14 mouse cellular contexts compared by ENCODE assay signal in the genomic region with DNA sequence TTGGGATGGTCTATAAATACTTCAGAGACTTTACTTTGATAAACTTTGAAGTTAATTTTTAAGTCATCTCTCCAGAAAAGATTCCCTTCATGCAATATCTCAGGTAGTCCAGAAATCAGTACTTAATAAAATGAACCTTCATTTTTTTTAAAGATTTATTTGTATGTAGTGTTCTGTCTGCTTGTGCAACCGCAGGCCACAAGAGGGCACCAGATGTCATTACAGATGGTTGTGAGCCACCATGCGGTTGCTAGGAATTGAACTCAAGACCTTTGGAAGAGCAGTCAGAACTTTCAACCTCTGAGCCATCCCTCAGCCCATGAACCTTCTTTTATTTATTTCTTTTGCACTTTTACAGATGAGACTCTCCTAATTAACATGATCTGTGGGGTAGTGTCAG. TPM values are rescaled to one million over a fixed set of nuclear protein-coding genes. Genes with fewer than 3 reads are reported as not detected.
DNase-seq lines count a peak whose midpoint lies in the region; ATAC-seq and TF ChIP-seq lines count a peak whose summit lies in the region.
"Had no signal": no experiment of that assay in that cellular context is flagged by ENCODE, and none has a peak within 500 bp of the region (broad histone marks: within the 10 kb centered on the region; RNA-seq: fewer than 3 reads in every experiment).

No protein-coding gene starts in this region.

- no peak overlapping the region for H3K4me2 ChIP-seq in liver, embryonic 14.5 days (ENCODE audit: low read depth)
- H3K4me2 ChIP-seq: heart, embryonic 12.5 days; hindbrain, embryonic 13.5 days; neural tube, embryonic 12.5 days had no signal

- no peaks in the 10 kb centered on the region for H3K9me3 ChIP-seq in ES-Bruce4 (replicated peaks; ENCODE audit: control insufficient read depth, insufficient read depth, low read length, poor library complexity, severe bottlenecking)
- no peaks in the 10 kb centered on the region for H3K9me3 ChIP-seq in liver, embryonic 14.5 days (ENCODE audit: control insufficient read depth, low read length)
- H3K9me3 ChIP-seq: heart, embryonic 12.5 days; hindbrain, embryonic 13.5 days; limb, embryonic 10.5 days; neural tube, embryonic 12.5 days had no signal

- no peak overlapping the region for H3K9ac ChIP-seq in ES-Bruce4 (ENCODE audit: low read depth, poor library complexity, severe bottlenecking)
- H3K9ac ChIP-seq in liver, embryonic 14.5 days (replicated peaks) = no peak overlapping the region
- H3K9ac ChIP-seq: heart, embryonic 12.5 days; hindbrain, embryonic 13.5 days; neural tube, embryonic 12.5 days had no signal

- TF ChIP-seq EP300 in ES-Bruce4 (IDR thresholded peaks at IDR 0.05; ENCODE audit: insufficient read depth, low read depth, low read length) = no peak
- no peak for TF ChIP-seq EP300 in liver, embryonic 14.5 days (IDR thresholded peaks at IDR 0.05; ENCODE audit: low read depth)

- no peaks in the 10 kb centered on the region for H3K4me1 ChIP-seq in lung, adult 2 months (ENCODE audit: control insufficient read depth, insufficient read depth, low read length)
- H3K4me1 ChIP-seq in ES-Bruce4 (ENCODE audit: control insufficient read depth, insufficient read depth, low read length) = no peaks in the 10 kb centered on the region
- H3K4me1 ChIP-seq in liver, embryonic 14.5 days (replicated peaks; ENCODE audit: control insufficient read depth in 2 of 2, insufficient read depth in 2 of 2, low read length in 1 of 2) = no peaks in the 10 kb centered on the region
- H3K4me1 ChIP-seq: heart, embryonic 12.5 days; hindbrain, embryonic 13.5 days; limb, embryonic 10.5 days; neural tube, embryonic 12.5 days had no signal

- H3K36me3 ChIP-seq in ES-Bruce4 (ENCODE audit: control insufficient read depth, insufficient read depth, low read length, poor library complexity, severe bottlenecking) = no peaks in the 10 kb centered on the region
- no peaks in the 10 kb centered on the region for H3K36me3 ChIP-seq in liver, embryonic 14.5 days (replicated peaks; ENCODE audit: control insufficient read depth, insufficient read depth, low read depth)
- H3K36me3 ChIP-seq: heart, embryonic 12.5 days; neural tube, embryonic 12.5 days had no signal

- no peak for TF ChIP-seq POLR2A in lung, adult 2 months (IDR thresholded peaks at IDR 0.05; ENCODE audit: borderline replicate concordance, extremely low read depth, low read depth, low read length)
- no peak for TF ChIP-seq POLR2A in ES-Bruce4 (IDR thresholded peaks at IDR 0.05; ENCODE audit: insufficient read depth, low read length)

- peak; percentile 4 for DNase-seq in adrenal gland, postnatal 14 days
- no peak for DNase-seq in adrenal gland, adult 8-10 months
- DNase-seq in lung, adult 2 months = no peak
- DNase-seq in lung, adult 18-20 months = no peak
- DNase-seq in liver, embryonic 14.5 days (ENCODE audit: low read depth in 3 of 3, low spot score in 3 of 3) = no peak
- DNase-seq in right cerebral cortex, postnatal 14 days = no peak
- DNase-seq: kidney, postnatal 4 days; right cerebral cortex, adult 18-20 months had no signal

- H3K4me3 ChIP-seq in lung, adult 2 months (replicated peaks; ENCODE audit: extremely low read depth, low read depth, low read length) = no peak overlapping the region
- H3K4me3 ChIP-seq in ES-Bruce4 (ENCODE audit: low read depth, low read length) = no peak overlapping the region
- no peak overlapping the region for H3K4me3 ChIP-seq in liver, embryonic 14.5 days (ENCODE audit: insufficient read depth in 1 of 2, low read depth in 2 of 2, low read length in 2 of 2)
- H3K4me3 ChIP-seq: heart, embryonic 12.5 days; hindbrain, embryonic 13.5 days; limb, embryonic 10.5 days; neural tube, embryonic 12.5 days had no signal

- 0 out of 2 replicates have a peak, but pooled peaks have one; percentile 20 for TF ChIP-seq CTCF in lung, adult 2 months (IDR thresholded peaks at IDR 0.05; ENCODE audit: insufficient read depth, low read length)
- TF ChIP-seq CTCF in ES-Bruce4 (IDR thresholded peaks at IDR 0.05; ENCODE audit: low read depth, low read length) = peak; percentile 37
- peak; percentile 44 for TF ChIP-seq CTCF in liver, embryonic 14.5 days (IDR thresholded peaks at IDR 0.05; ENCODE audit: low read depth)

- ATAC-seq in liver, embryonic 14.5 days (ENCODE audit: insufficient read depth) = no peak
- ATAC-seq in granulocyte monocyte progenitor cell, adult 5-6 weeks (replicated peaks; ENCODE audit: poor library complexity, severe bottlenecking) = no peak

- no peak overlapping the region for H3K27ac ChIP-seq in ES-Bruce4 (ENCODE audit: insufficient read depth, low read length)
- H3K27ac ChIP-seq in liver, embryonic 14.5 days = no peak overlapping the region
- H3K27ac ChIP-seq: hindbrain, embryonic 13.5 days; limb, embryonic 10.5 days; neural tube, embryonic 12.5 days had no signal

- WGBS in lung, adult 2 months = 49% methylated on average over 2 of the region's 2 CpGs
- 48% methylated on average over 2 of the region's 2 CpGs for WGBS in liver, embryonic 14.5 days (ENCODE audit: insufficient replicate concordance)

- H3K27me3 ChIP-seq in ES-Bruce4 (ENCODE audit: control insufficient read depth, insufficient read depth, low read length, poor library complexity, severe bottlenecking) = no peaks in the 10 kb centered on the region
- no peaks in the 10 kb centered on the region for H3K27me3 ChIP-seq in liver, embryonic 14.5 days (ENCODE audit: control insufficient read depth, insufficient read depth, low read length)
- H3K27me3 ChIP-seq: heart, embryonic 12.5 days; hindbrain, embryonic 13.5 days; neural tube, embryonic 12.5 days had no signal

RNA-seq across cellular contexts. Expression of a gene that starts 13.8 kb away (rescaled TPM):
- 7.1 and 8.2 TPM in 2 replicates for total RNA-seq in adrenal gland, postnatal 14 days (2021)
- total RNA-seq in adrenal gland, adult 8-10 months (2022) = 10 to 100 TPM; 15.3 to 17.2 (median 16.2) TPM
- polyA plus RNA-seq in lung, adult 2 months (2012; rRNA removed) = 2.0 and 2.8 TPM in 2 replicates
- polyA plus RNA-seq in ES-Bruce4 (2011; ENCODE audit: insufficient read depth, insufficient read length, low read depth, missing spikeins) = 7.4 and 8.2 TPM in 2 replicates
- polyA plus RNA-seq in liver, embryonic 14.5 days (2012; rRNA removed) = 1.8 and 2.2 TPM in 2 replicates
- polyA plus RNA-seq in liver, embryonic 14.5 days (2014; fragmentation: Nextera tagmentation; extraction: Ambion mirVana) = 3.6 and 4.5 TPM in 2 replicates
- 5.3 and 8.3 TPM in 2 replicates for total RNA-seq in granulocyte monocyte progenitor cell, adult 5-6 weeks (2014; fragmentation: Nextera tagmentation)
- 8.0 and 8.5 TPM in 2 replicates for total RNA-seq in granulocyte monocyte progenitor cell, adult 5-6 weeks (2017)

RNA-seq across cellular contexts. Expression of a gene that starts 37.2 kb away (rescaled TPM):
- total RNA-seq in adrenal gland, postnatal 14 days (2021) = not detected in 2 replicates
- under 1 TPM in 1 of 4 experiments, not detected in 3; 0.31 TPM for total RNA-seq in adrenal gland, adult 8-10 months (2022)
- polyA plus RNA-seq in lung, adult 2 months (2012; rRNA removed) = not detected in 2 replicates
- polyA plus RNA-seq in ES-Bruce4 (2011; ENCODE audit: insufficient read depth, insufficient read length, low read depth, missing spikeins) = not detected in 2 replicates
- not detected in 2 replicates for polyA plus RNA-seq in liver, embryonic 14.5 days (2012; rRNA removed)
- not detected in 2 replicates for polyA plus RNA-seq in liver, embryonic 14.5 days (2014; fragmentation: Nextera tagmentation; extraction: Ambion mirVana)
- not detected in 2 replicates for total RNA-seq in granulocyte monocyte progenitor cell, adult 5-6 weeks (2014; fragmentation: Nextera tagmentation)
- not detected in 2 replicates for total RNA-seq in granulocyte monocyte progenitor cell, adult 5-6 weeks (2017)
- polyA plus RNA-seq: heart, embryonic 12.5 days; hindbrain, embryonic 13.5 days; limb, embryonic 10.5 days had no signal

RNA-seq across cellular contexts. Expression of a gene that starts 42.7 kb away (rescaled TPM):
- total RNA-seq in adrenal gland, postnatal 14 days (2021) = 11.5 and 18.2 TPM in 2 replicates
- 10 to 100 TPM in 3 of 4 experiments, 1 to 10 TPM in 1; 9.8 to 17.7 (median 13.4) TPM for total RNA-seq in adrenal gland, adult 8-10 months (2022)
- polyA plus RNA-seq in lung, adult 2 months (2012; rRNA removed) = 1.9 and 4.1 TPM in 2 replicates
- polyA plus RNA-seq in ES-Bruce4 (2011; ENCODE audit: insufficient read depth, insufficient read length, low read depth, missing spikeins) = 40.8 and 47.4 TPM in 2 replicates
- 5.2 and 5.4 TPM in 2 replicates for polyA plus RNA-seq in liver, embryonic 14.5 days (2012; rRNA removed)
- polyA plus RNA-seq in liver, embryonic 14.5 days (2014; fragmentation: Nextera tagmentation; extraction: Ambion mirVana) = 2.1 and 4.4 TPM in 2 replicates
- 46.8 and 49.0 TPM in 2 replicates for total RNA-seq in granulocyte monocyte progenitor cell, adult 5-6 weeks (2014; fragmentation: Nextera tagmentation)
- 27.5 and 42.4 TPM in 2 replicates for total RNA-seq in granulocyte monocyte progenitor cell, adult 5-6 weeks (2017)

RNA-seq across cellular contexts. Expression of a gene that starts 57.8 kb away (rescaled TPM):
- total RNA-seq in adrenal gland, postnatal 14 days (2021) = 3.5 and 4.9 TPM in 2 replicates
- 1 to 10 TPM; 2.0 to 3.7 (median 3.5) TPM for total RNA-seq in adrenal gland, adult 8-10 months (2022)
- polyA plus RNA-seq in lung, adult 2 months (2012; rRNA removed) = 0.74 and 2.0 TPM in 2 replicates
- 27.9 and 31.1 TPM in 2 replicates for polyA plus RNA-seq in ES-Bruce4 (2011; ENCODE audit: insufficient read depth, insufficient read length, low read depth, missing spikeins)
- polyA plus RNA-seq in liver, embryonic 14.5 days (2012; rRNA removed) = 4.9 and 10.1 TPM in 2 replicates
- 13.2 and 15.2 TPM in 2 replicates for polyA plus RNA-seq in liver, embryonic 14.5 days (2014; fragmentation: Nextera tagmentation; extraction: Ambion mirVana)
- total RNA-seq in granulocyte monocyte progenitor cell, adult 5-6 weeks (2014; fragmentation: Nextera tagmentation) = 15.6 and 17.7 TPM in 2 replicates
- 21.2 and 23.7 TPM in 2 replicates for total RNA-seq in granulocyte monocyte progenitor cell, adult 5-6 weeks (2017)
